Mouse (Mus musculus) gonadal fat pad, adult 2 months (tissue): Measurements from ENCODE around the gene Tmbim1. TPM values are rescaled to one million over a fixed set of nuclear protein-coding genes. Genes with fewer than 3 reads are reported as not detected.
A peak's percentile ranks its signal among the peaks of the same experiment; 100 is the strongest.
"Not testable (repeated sequence)": the region's sequence is repeated elsewhere in the genome, so short reads cannot be mapped to it uniquely, and the experiment has no call there.

Source experiments
- DNase-seq: peaks from one replicate; pipeline ENCODE4 v3.0.0-alpha.2; 2012; ENCODE audit warnings: low read depth
- polyA plus RNA-seq: library from polyadenylated mRNA; depleted of rRNA; stranded (reverse); fragments of >200 nt; gene quantifications from 2 replicates; pipeline ENCODE4 v1.2.3, GENCODE M21; 2012

Gene Tmbim1
- polyA plus RNA-seq, 1 experiment = 225 TPM

- DNase-seq = peak; percentile 91
Measured at GRCm38 (mm10) chr1:74295456-74296171, 9.8 kb downstream of the Tmbim1 start.

DNA sequence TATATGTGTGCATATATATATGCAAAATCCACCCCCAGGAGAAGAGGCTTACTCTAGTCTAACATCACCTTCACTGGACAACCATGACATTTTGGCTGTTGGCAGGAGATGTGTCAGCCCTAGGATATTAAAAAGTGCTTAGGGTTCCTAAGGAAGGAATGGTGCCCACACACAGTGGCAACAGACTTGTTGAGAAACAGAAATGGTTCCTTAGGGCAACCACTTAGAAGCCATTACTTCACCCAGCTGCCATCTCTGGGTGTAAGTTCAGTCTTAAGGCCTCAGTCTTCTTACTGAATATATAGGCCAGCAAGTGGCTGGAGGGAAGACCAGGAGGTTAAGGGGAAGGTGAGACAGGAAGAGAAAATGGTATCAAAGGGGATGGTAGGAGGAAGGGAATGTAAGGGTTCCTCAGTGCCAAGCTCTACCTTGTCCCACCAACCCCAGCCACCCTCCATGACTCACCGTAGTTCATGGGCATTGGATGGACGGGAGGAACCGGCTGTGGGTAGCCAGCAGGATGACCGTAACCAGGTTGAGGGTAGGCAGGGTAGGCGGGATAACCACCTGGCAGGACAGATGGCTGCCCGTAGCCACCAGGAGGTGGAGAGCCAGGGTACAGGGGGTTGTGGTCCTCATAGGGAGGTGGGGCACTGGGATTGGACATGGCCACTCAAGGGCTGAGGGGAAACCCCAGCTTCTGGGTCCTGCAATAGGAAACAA lies 10.5 kb downstream of the Tmbim1 start:
- peak; percentile 81 for DNase-seq

GRCm38 (mm10) chr1:74294090-74294643 lies 11.3 kb downstream of the Tmbim1 start:
- no peak for DNase-seq

DNA sequence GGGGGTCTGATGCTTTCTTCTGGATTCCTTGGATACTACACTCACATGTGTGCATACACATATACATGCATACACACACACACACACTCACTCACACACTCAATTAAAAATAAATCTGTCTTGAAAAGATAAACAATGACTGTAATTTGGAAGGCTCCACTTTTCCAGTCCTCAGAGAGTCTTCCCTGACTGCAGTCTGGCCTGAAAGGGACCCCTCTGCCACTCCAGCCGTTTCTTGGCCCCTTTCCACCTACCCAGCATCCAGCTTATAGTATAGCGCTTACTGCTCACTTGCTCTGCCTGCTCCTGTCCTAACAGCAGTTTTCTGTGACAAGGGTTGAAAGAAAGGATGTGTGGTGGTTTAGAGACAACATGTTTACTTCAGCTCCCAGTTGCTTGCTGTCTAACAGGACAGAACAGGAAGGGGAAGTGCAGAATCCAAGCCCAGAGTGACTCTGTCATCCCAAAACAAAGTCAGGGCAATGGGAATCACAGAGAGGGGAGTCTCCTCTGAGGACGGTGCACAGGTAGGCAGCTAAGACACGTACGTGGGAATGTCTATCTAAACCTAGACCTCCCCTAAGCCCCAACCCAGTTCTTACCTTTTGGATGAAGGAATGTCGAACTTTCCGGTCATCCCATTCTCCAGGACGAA lies 12.0 kb downstream of the Tmbim1 start:
- no peak for DNase-seq

GRCm38 (mm10) chr1:74292331-74293020 lies 12.9 kb downstream of the Tmbim1 start:
- DNase-seq = no peak

- DNase-seq = no peak
Measured at GRCm38 (mm10) chr1:74290141-74290540, 15.3 kb downstream of the Tmbim1 start.

- DNase-seq = no peak
Measured at GRCm38 (mm10) chr1:74289740-74290139, 15.7 kb downstream of the Tmbim1 start.

- no peak for DNase-seq
Measured at GRCm38 (mm10) chr1:74289248-74289647, 16.2 kb downstream of the Tmbim1 start.

DNA sequence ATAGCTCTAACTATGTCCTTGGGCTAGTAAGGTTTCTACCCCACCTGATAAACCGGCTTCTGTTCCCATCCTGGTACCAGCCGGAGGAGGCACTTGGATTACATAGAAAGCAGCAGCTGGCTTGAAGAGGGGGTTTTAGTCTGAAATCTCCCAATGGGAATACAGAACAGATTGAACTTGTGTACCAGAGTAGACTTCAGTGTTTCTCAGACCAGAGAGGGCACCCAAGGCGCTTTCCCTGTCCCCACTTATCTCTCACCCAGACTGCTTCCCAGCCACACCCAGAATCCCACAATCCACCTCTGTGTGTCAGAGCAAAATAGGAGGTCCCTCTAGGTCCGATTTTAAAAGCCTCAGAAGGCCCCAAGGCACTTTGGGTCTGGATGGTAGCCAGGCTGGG lies 17.1 kb downstream of the Tmbim1 start:
- DNase-seq = no peak

- not testable (repeated sequence) for DNase-seq
Measured at GRCm38 (mm10) chr1:74286869-74287607, 18.4 kb downstream of the Tmbim1 start.

DNA sequence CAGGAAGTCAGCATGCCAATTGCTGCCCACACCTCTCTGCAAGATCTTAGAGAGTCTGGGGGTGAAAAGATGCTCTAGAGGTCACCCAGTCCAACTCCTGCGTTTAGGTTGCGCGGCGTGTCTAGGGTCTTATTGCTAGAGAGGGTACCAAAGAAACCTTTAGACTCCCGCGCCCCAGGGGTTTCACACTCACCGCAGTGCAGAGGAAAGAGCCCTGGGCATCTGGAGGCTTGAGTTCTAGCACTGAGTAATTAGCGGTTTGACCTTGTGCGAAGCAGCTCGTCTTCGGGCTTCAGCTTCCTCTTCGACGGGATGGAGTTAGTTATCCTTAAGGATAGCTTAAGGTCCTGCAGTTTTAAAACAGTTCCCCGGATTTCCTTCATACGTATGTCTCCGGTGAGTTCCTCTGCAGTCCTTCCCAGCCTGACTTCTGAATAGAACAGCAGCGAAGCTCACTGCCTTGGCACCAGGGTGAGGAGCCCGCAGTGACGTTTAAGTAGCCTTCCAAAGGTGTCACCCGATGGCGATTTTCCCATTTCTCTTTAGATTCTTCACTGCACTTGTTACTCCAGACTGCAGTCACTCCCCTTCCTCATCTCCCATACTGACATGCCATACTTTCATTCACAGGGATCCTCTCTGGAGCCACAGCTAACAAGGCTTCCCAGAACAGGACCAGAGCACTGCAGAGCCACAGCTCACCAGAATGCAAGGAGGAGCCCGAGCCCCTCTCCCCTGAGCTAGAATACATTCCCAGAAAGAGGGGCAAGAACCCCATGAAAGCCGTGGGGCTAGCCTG lies 20.0 kb downstream of the Tmbim1 start:
- DNase-seq = no peak

- DNase-seq = peak; percentile 95
Measured at GRCm38 (mm10) chr1:74284543-74285160, 20.8 kb downstream of the Tmbim1 start, which contains the start of the genes Aamp and Pnkd. Gene Aamp, minus strand, starts transcription at chr1:74284738. Gene Pnkd, plus strand, starts transcription at chr1:74284930.

DNA sequence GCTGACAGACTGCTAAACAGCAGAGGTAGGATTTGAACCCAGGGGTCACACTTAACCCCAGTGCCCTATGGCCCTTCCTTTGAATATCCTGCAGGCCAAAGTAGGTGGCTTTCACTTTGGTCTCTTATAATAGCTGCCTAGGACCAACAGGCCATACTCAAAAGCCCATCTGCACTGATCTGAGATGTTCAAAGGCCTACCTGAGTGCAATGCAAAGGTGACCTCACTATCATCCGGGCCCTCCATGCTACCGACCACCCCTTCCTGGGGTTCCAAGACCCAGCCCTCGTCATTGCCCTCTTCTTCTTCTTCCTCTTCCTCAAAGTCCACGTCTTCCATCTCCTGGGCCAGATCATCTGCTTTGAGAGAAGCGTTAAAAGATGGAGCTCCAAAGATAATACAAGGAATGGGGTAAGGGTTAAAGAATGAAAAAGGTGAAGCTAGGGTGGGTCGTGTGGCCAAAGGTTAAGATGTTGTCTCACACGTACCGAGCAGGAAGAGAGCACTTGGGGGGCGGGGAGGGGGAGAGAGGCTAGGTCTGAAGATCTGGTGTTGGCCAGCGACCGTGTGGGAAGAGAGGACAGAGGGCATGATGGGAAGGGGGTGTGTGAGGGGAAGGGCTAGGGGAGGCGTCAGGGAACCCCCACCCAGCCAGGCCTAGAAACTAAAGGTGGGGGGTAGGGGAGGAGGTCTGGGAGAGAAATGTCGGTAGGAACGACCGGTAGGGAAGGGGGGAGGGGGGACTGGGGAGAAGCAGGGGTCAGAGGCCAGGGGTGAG lies 21.5 kb downstream of the Tmbim1 start:
- no peak for DNase-seq

GRCm38 (mm10) chr1:74282896-74283625 lies 22.4 kb downstream of the Tmbim1 start:
- DNase-seq = no peak

- no peak for DNase-seq
Measured at GRCm38 (mm10) chr1:74281886-74282285, 23.5 kb downstream of the Tmbim1 start.

- no peak for DNase-seq
Measured at GRCm38 (mm10) chr1:74281372-74281771, 24.1 kb downstream of the Tmbim1 start.

GRCm38 (mm10) chr1:74280591-74281325 lies 24.7 kb downstream of the Tmbim1 start:
- no peak for DNase-seq
